Mouse (Mus musculus): ENCODE results near the gene Rpl41. TPM values are rescaled to one million over a fixed set of nuclear protein-coding genes. Genes with fewer than 3 reads are reported as not detected.
A peak's percentile ranks its signal among the peaks of the same experiment; 100 is the strongest.

The Rpl41 gene
- polyA plus RNA-seq, 1 experiment: 2,270 TPM

DNA sequence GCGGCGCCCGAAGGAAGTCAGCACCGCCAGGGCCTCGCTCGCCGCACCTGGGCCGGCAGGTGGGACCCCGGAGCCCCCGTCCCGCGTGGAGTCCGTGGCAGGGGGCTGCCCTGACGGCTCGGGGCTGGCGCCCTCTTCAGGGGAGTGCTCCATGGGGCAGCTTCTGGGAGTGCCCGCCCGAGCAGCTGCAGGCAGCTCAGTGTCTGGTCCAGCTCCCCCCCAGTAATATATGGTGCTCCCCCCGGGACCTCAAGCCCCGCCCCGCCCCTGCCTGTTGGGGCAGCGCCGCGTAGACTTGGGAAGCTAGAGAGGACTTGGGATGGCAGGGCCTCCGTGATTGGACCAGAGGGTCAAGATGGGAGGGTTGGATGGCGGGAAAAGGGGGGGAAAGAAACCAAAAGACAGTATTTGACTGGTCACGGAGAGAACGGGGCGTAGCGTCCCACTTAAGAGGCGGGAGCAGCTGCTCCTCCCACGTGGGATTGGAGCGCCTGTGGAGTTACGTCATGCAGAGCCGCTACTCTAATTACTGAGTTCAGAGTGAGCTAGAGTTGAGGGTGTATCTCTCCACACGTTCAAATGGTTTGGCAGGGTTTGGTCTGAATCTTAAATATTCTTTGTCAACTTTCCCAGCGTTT lies 23.3 kb downstream of the Rpl41 start, which contains the start of gene Esyt1:
Esyt1 (minus strand) TSS at position 201 of the 638 bp plus-strand sequence.
- no peaks in the 10 kb centered on the region for H3K4me1 ChIP-seq (ENCODE audit: control insufficient read depth, insufficient read depth, insufficient read length)
- H3K36me3 ChIP-seq (ENCODE audit: control insufficient read depth, insufficient read depth, low read length): peaks cover 17% of the 10 kb centered on the region
- H3K27me3 ChIP-seq (ENCODE audit: control insufficient read depth, insufficient read depth, low read length): no peaks in the 10 kb centered on the region
- TF ChIP-seq CTCF (IDR thresholded peaks at IDR 0.05; ENCODE audit: extremely low read depth, insufficient read depth, insufficient read length, insufficient replicate concordance): peak; percentile 15; the same call in 1 of the 2 replicates
- peak; percentile 86 for TF ChIP-seq POLR2A (IDR thresholded peaks at IDR 0.05; ENCODE audit: low read depth, low read length)
- H3K27ac ChIP-seq (ENCODE audit: insufficient read depth, low read length): peak within 1 kb of the TSS; percentile 97
- 0% methylated on average over 37 of the region's 37 CpGs for WGBS
- H3K4me3 ChIP-seq (ENCODE audit: extremely low read depth, insufficient read depth, insufficient read length): peak within 1 kb of the TSS; percentile 77
- peak; percentile 90 to 95 for DNase-seq (ENCODE audit: low read depth in 1 of 2, low spot score in 2 of 2)

GRCm38 (mm10) chr10:128524732-128525662 lies 24.1 kb downstream of the Rpl41 start:
- no peak for TF ChIP-seq CTCF (IDR thresholded peaks at IDR 0.05; ENCODE audit: extremely low read depth, insufficient read depth, insufficient read length, insufficient replicate concordance)
- peak; percentile 53 for TF ChIP-seq POLR2A (IDR thresholded peaks at IDR 0.05; ENCODE audit: low read depth, low read length)
- DNase-seq (ENCODE audit: low read depth in 1 of 2, low spot score in 2 of 2): peak; percentile 65 to 74
- under 1% methylated on average over 58 of the region's 58 CpGs for WGBS
- Histone ChIP-seq H3K27ac (ENCODE audit: insufficient read depth, low read length) (peak overlapping the region; percentile 97), H3K27me3 (ENCODE audit: control insufficient read depth, insufficient read depth, low read length) (no peaks in the 10 kb centered on the region), H3K4me3 (ENCODE audit: extremely low read depth, insufficient read depth, insufficient read length) (peak overlapping the region; percentile 77), H3K4me1 (ENCODE audit: control insufficient read depth, insufficient read depth, insufficient read length) (no peaks in the 10 kb centered on the region), H3K36me3 (ENCODE audit: control insufficient read depth, insufficient read depth, low read length) (peaks cover 23% of the 10 kb centered on the region)

DNA sequence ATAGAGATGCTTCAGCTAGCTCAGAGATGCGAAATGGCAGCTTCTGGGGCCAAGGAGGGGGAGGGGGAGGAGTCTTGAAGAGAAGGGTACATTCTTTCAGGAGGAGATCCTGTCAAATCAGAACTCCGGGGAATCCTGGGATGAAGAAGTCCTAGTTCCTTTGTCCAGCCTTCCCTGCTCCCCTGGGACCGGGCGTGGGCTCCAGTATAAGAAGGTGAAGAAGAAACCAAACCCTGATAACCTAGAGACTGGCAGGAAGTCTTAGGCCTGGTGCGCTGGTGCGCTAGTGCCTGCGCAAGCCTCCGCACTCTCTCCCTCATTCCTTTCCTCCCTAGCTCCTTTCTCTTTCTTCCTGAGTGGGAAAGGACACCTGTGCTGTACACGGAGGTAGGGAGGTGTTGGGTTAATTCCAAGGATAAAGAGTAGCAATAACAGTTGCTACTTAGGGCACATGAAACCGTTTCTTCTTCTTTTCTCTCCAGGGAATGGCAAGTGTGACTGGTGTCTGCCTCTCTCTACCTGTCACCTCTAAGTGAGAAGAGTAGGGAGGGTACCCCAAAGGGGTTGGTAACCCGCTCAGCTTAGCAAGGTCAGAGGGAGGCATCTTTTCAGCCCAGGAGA lies 24.9 kb downstream of the Rpl41 start:
- no peaks in the 10 kb centered on the region for H3K4me1 ChIP-seq (ENCODE audit: control insufficient read depth, insufficient read depth, insufficient read length)
- H3K27ac ChIP-seq (ENCODE audit: insufficient read depth, low read length): peak overlapping the region; percentile 97
- peak; percentile 21; the same call in 1 of the 2 replicates for TF ChIP-seq POLR2A (IDR thresholded peaks at IDR 0.05; ENCODE audit: low read depth, low read length)
- no peak for TF ChIP-seq CTCF (IDR thresholded peaks at IDR 0.05; ENCODE audit: extremely low read depth, insufficient read depth, insufficient read length, insufficient replicate concordance)
- WGBS: 16% methylated on average over 11 of the region's 11 CpGs
- no peak for DNase-seq (ENCODE audit: low read depth in 1 of 2, low spot score in 2 of 2)
- H3K36me3 ChIP-seq (ENCODE audit: control insufficient read depth, insufficient read depth, low read length): peaks cover 29% of the 10 kb centered on the region
- H3K27me3 ChIP-seq (ENCODE audit: control insufficient read depth, insufficient read depth, low read length): no peaks in the 10 kb centered on the region
- peak overlapping the region; percentile 77 for H3K4me3 ChIP-seq (ENCODE audit: extremely low read depth, insufficient read depth, insufficient read length)

DNA sequence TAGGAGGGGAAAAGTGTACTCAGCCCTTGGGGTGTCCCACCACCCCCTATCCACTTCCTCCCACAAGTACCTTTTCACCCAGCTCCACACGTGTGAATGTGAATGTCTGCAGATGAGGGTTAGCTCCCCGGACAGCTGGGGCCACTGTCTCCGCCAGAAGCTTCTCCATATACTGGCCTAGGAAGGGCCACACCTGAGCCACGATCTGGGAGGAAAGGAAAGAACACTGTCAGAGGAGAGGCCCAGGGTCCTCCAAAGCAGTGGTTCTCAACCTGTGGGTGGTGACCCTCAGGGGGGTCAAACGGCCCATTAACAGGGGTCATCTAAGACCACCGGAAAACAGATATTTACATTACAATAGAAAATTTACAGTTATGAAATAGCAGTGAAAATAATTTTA lies 26.8 kb downstream of the Rpl41 start:
- TF ChIP-seq CTCF (IDR thresholded peaks at IDR 0.05; ENCODE audit: extremely low read depth, insufficient read depth, insufficient read length, insufficient replicate concordance) (no peak), POLR2A (IDR thresholded peaks at IDR 0.05; ENCODE audit: low read depth, low read length) (no peak)
- WGBS: 87% methylated on average over 6 of the region's 6 CpGs
- H3K27me3 ChIP-seq (ENCODE audit: control insufficient read depth, insufficient read depth, low read length): no peaks in the 10 kb centered on the region
- H3K36me3 ChIP-seq (ENCODE audit: control insufficient read depth, insufficient read depth, low read length): peaks cover 43% of the 10 kb centered on the region
- no peak for DNase-seq (ENCODE audit: low read depth in 1 of 2, low spot score in 2 of 2)
- no peaks in the 10 kb centered on the region for H3K4me1 ChIP-seq (ENCODE audit: control insufficient read depth, insufficient read depth, insufficient read length)
- H3K4me3 ChIP-seq (ENCODE audit: extremely low read depth, insufficient read depth, insufficient read length): no peak overlapping the region
- no peak overlapping the region for H3K27ac ChIP-seq (ENCODE audit: insufficient read depth, low read length)

GRCm38 (mm10) chr10:128520591-128520990 lies 28.5 kb downstream of the Rpl41 start:
- TF ChIP-seq POLR2A (IDR thresholded peaks at IDR 0.05; ENCODE audit: low read depth, low read length): no peak
- TF ChIP-seq CTCF (IDR thresholded peaks at IDR 0.05; ENCODE audit: extremely low read depth, insufficient read depth, insufficient read length, insufficient replicate concordance): no peak
- Histone ChIP-seq H3K4me3 (ENCODE audit: extremely low read depth, insufficient read depth, insufficient read length) (no peak overlapping the region), H3K27ac (ENCODE audit: insufficient read depth, low read length) (no peak overlapping the region), H3K4me1 (ENCODE audit: control insufficient read depth, insufficient read depth, insufficient read length) (no peaks in the 10 kb centered on the region), H3K36me3 (ENCODE audit: control insufficient read depth, insufficient read depth, low read length) (peaks cover 60% of the 10 kb centered on the region), H3K27me3 (ENCODE audit: control insufficient read depth, insufficient read depth, low read length) (no peaks in the 10 kb centered on the region)
- DNase-seq (ENCODE audit: low read depth in 1 of 2, low spot score in 2 of 2): no peak
- 91% methylated on average over 16 of the region's 16 CpGs for WGBS

GRCm38 (mm10) chr10:128518833-128519232 lies 30.3 kb downstream of the Rpl41 start:
- H3K4me1 ChIP-seq (ENCODE audit: control insufficient read depth, insufficient read depth, insufficient read length): no peaks in the 10 kb centered on the region
- H3K36me3 ChIP-seq (ENCODE audit: control insufficient read depth, insufficient read depth, low read length): peaks cover 69% of the 10 kb centered on the region
- H3K27me3 ChIP-seq (ENCODE audit: control insufficient read depth, insufficient read depth, low read length): no peaks in the 10 kb centered on the region
- no peak for TF ChIP-seq POLR2A (IDR thresholded peaks at IDR 0.05; ENCODE audit: low read depth, low read length)
- peak; percentile 60; the same call in 1 of the 2 replicates for TF ChIP-seq CTCF (IDR thresholded peaks at IDR 0.05; ENCODE audit: extremely low read depth, insufficient read depth, insufficient read length, insufficient replicate concordance)
- H3K27ac ChIP-seq (ENCODE audit: insufficient read depth, low read length): no peak overlapping the region
- 80% methylated on average over 7 of the region's 7 CpGs for WGBS
- peak in 1 of 2 experiments; percentile 39 for DNase-seq (ENCODE audit: low read depth in 1 of 2, low spot score in 2 of 2)
- no peak overlapping the region for H3K4me3 ChIP-seq (ENCODE audit: extremely low read depth, insufficient read depth, insufficient read length)

Data from spleen, adult 2 months (tissue).